Mouse (Mus musculus): Measurements from ENCODE around the gene Tox4.

GRCm38 (mm10) chr14:52306100-52306499 lies 27.2 kb downstream of the Tox4 start:
- TF ChIP-seq POLR2A (IDR thresholded peaks at IDR 0.05; ENCODE audit: borderline replicate concordance, extremely low read depth, low read depth, low read length) (no peak), CTCF (IDR thresholded peaks at IDR 0.05; ENCODE audit: insufficient read depth, low read length) (no peak)
